Mouse (Mus musculus) embryonic facial prominence, embryonic 13.5 days (tissue): ENCODE results near the gene Hspa5. TPM values are rescaled to one million over a fixed set of nuclear protein-coding genes. Genes with fewer than 3 reads are reported as not detected.
"Not testable (repeated sequence)": the region's sequence is repeated elsewhere in the genome, so short reads cannot be mapped to it uniquely, and the experiment has no call there.

Experiments used
- ATAC-seq: fragments of 200-750 bp; cut with Nextera tagmentation; 2 replicates; pipeline ENCODE4 v1.8.0; 2017; ENCODE audit warnings: low read depth; ENCODE audit not compliant: insufficient number of reproducible peaks, insufficient read depth, low FRiP score, low TSS enrichment
- H3K27ac ChIP-seq: fragments of 300-500 bp; sonication (generic); 2 replicates; pipeline ENCODE4 v1.5.1; 2015; ENCODE audit warnings: moderate library complexity, mild to moderate bottlenecking, inconsistent platforms
- H3K27me3 ChIP-seq: fragments of 300-500 bp; sonication (generic); 2 replicates; pipeline ENCODE4 v1.6.1; 2015; ENCODE audit warnings: mild to moderate bottlenecking, inconsistent platforms
- H3K36me3 ChIP-seq: fragments of 300-500 bp; sonication (generic); 2 replicates; pipeline ENCODE4 v1.6.1; 2015; ENCODE audit warnings: mild to moderate bottlenecking, inconsistent platforms
- H3K4me1 ChIP-seq: fragments of 300-500 bp; sonication (generic); 2 replicates; pipeline ENCODE4 v1.6.1; 2015; ENCODE audit warnings: inconsistent platforms
- H3K4me2 ChIP-seq: fragments of 300-500 bp; sonication (generic); 2 replicates; pipeline ENCODE4 v1.6.1; 2015; ENCODE audit warnings: moderate library complexity, mild to moderate bottlenecking, inconsistent platforms
- H3K4me3 ChIP-seq: fragments of 300-500 bp; sonication (generic); 2 replicates; pipeline ENCODE4 v1.5.1; 2015; ENCODE audit warnings: mild to moderate bottlenecking, inconsistent platforms
- H3K9ac ChIP-seq: fragments of 300-500 bp; sonication (generic); 2 replicates; pipeline ENCODE4 v1.6.1; 2015; ENCODE audit warnings: mild to moderate bottlenecking, inconsistent platforms
- H3K9me3 ChIP-seq: fragments of 300-500 bp; sonication (generic); 2 replicates; pipeline ENCODE4 v1.6.1; 2016; ENCODE audit warnings: inconsistent platforms
- WGBS: fragments of 180-500 bp; shearing (Covaris S2); methylation state at CpG from one replicate; pipeline ENCODE4 v1.1.7; 2015; ENCODE audit warnings: mixed read lengths; 5-methylcytosine and 5-hydroxymethylcytosine counted together
- polyA plus RNA-seq: library from polyadenylated mRNA; unstranded; fragments of >200 nt; fragmentation: Nextera tagmentation; extraction: Ambion mirVana; gene quantifications from 2 replicates; pipeline ENCODE4 v1.2.1, GENCODE M21; 2015

Hspa5 gene
- polyA plus RNA-seq, 1 experiment from 2014 or later: 753 TPM

- no peak for ATAC-seq
- Histone ChIP-seq H3K27ac (no peak overlapping the region), H3K9ac (no peak overlapping the region), H3K27me3 (no peaks in the 10 kb centered on the region), H3K9me3 (no peaks in the 10 kb centered on the region), H3K4me1 (peaks cover 16% of the 10 kb centered on the region), H3K4me2 (no peak overlapping the region), H3K36me3 (0 out of 2 replicates have a peak, but pooled peaks cover 4% of the 10 kb centered on the region), H3K4me3 (no peak overlapping the region)
- WGBS: 84% methylated on average over 2 of the region's 2 CpGs
These were observed 21.5 kb upstream of the Hspa5 start for GRCm38 (mm10) chr2:34750245-34750644.

GRCm38 (mm10) chr2:34753811-34754550 lies 17.8 kb upstream of the Hspa5 start:
- Histone ChIP-seq H3K4me3 (peak overlapping the region; percentile 94), H3K27me3 (no peaks in the 10 kb centered on the region), H3K4me1 (peaks cover 18% of the 10 kb centered on the region), H3K4me2 (peak overlapping the region; percentile 67), H3K9ac (peak overlapping the region; percentile 97), H3K9me3 (no peaks in the 10 kb centered on the region), H3K36me3 (no peaks in the 10 kb centered on the region), H3K27ac (peak overlapping the region; percentile 92)
- under 1% methylated on average over 101 of the region's 106 CpGs for WGBS
- ATAC-seq: peak; percentile 89

GRCm38 (mm10) chr2:34754551-34755358 lies 17.0 kb upstream of the Hspa5 start, which contains the start of gene Gapvd1:
TSS of gene Gapvd1 (minus strand) at chr2:34755232.
- H3K9me3 ChIP-seq: no peaks in the 10 kb centered on the region
- no peaks in the 10 kb centered on the region for H3K36me3 ChIP-seq
- H3K9ac ChIP-seq: peak within 1 kb of the TSS; percentile 97
- H3K4me2 ChIP-seq: peak within 1 kb of the TSS; percentile 67
- peak within 1 kb of the TSS; percentile 94 for H3K4me3 ChIP-seq
- 1% methylated on average over 14 of the region's 14 CpGs for WGBS
- H3K4me1 ChIP-seq: peaks cover 18% of the 10 kb centered on the region
- H3K27me3 ChIP-seq: no peaks in the 10 kb centered on the region
- ATAC-seq: no peak
- H3K27ac ChIP-seq: peak within 1 kb of the TSS; percentile 92

GRCm38 (mm10) chr2:34757341-34757740 lies 14.4 kb upstream of the Hspa5 start:
- Histone ChIP-seq H3K9me3 (no peaks in the 10 kb centered on the region), H3K36me3 (no peaks in the 10 kb centered on the region), H3K27me3 (no peaks in the 10 kb centered on the region), H3K27ac (no peak overlapping the region), H3K4me1 (peaks cover 12% of the 10 kb centered on the region), H3K4me2 (no peak overlapping the region), H3K4me3 (no peak overlapping the region), H3K9ac (no peak overlapping the region)
- no peak for ATAC-seq
- 74% methylated on average over 1 of the region's 1 CpGs for whole genome bisulfite sequencing

- ATAC-seq, H3K4me3 ChIP-seq, H3K27me3 ChIP-seq, H3K4me1 ChIP-seq, H3K36me3 ChIP-seq, H3K9me3 ChIP-seq, H3K9ac ChIP-seq, H3K27ac ChIP-seq, H3K4me2 ChIP-seq: not testable (repeated sequence)
- 89% methylated on average over 5 of the region's 5 CpGs for WGBS
These were observed 10.5 kb upstream of the Hspa5 start for GRCm38 (mm10) chr2:34761272-34761671.

GRCm38 (mm10) chr2:34762174-34762573 lies 9.6 kb upstream of the Hspa5 start:
- Histone ChIP-seq H3K9ac (no peak overlapping the region), H3K4me2 (no peak overlapping the region), H3K27ac (no peak overlapping the region), H3K4me3 (no peak overlapping the region), H3K4me1 (no peaks in the 10 kb centered on the region), H3K36me3 (no peaks in the 10 kb centered on the region), H3K9me3 (no peaks in the 10 kb centered on the region), H3K27me3 (no peaks in the 10 kb centered on the region)
- 89% methylated on average over 2 of the region's 2 CpGs for WGBS
- no peak for ATAC-seq

GRCm38 (mm10) chr2:34762872-34763271 lies 8.9 kb upstream of the Hspa5 start:
- 59% methylated on average over 2 of the region's 2 CpGs for WGBS
- no peak overlapping the region for H3K4me3 ChIP-seq
- no peaks in the 10 kb centered on the region for H3K27me3 ChIP-seq
- no peak overlapping the region for H3K9ac ChIP-seq
- no peak overlapping the region for H3K4me2 ChIP-seq
- no peaks in the 10 kb centered on the region for H3K36me3 ChIP-seq
- H3K9me3 ChIP-seq: no peaks in the 10 kb centered on the region
- no peaks in the 10 kb centered on the region for H3K4me1 ChIP-seq
- ATAC-seq: no peak
- no peak overlapping the region for H3K27ac ChIP-seq

- ATAC-seq: no peak
- Histone ChIP-seq H3K9ac (no peak overlapping the region), H3K27me3 (no peaks in the 10 kb centered on the region), H3K4me1 (no peaks in the 10 kb centered on the region), H3K27ac (no peak overlapping the region), H3K4me2 (no peak overlapping the region), H3K9me3 (no peaks in the 10 kb centered on the region), H3K36me3 (no peaks in the 10 kb centered on the region), H3K4me3 (no peak overlapping the region)
- 72% methylated on average over 9 of the region's 12 CpGs for WGBS
These were observed 7.0 kb upstream of the Hspa5 start for GRCm38 (mm10) chr2:34764801-34765200.

GRCm38 (mm10) chr2:34770049-34770448 lies 1.7 kb upstream of the Hspa5 start:
- no peak overlapping the region for H3K27ac ChIP-seq
- 94% methylated on average over 2 of the region's 2 CpGs for WGBS
- no peak for ATAC-seq

GRCm38 (mm10) chr2:34770951-34771350 lies 819 bp upstream of the Hspa5 start:
- peak overlapping the region; percentile 93 for H3K9ac ChIP-seq
- peak overlapping the region; percentile 71 for H3K4me2 ChIP-seq
- peaks cover 31% of the 10 kb centered on the region for H3K36me3 ChIP-seq
- H3K27ac ChIP-seq: peak overlapping the region; percentile 88
- WGBS: 4% methylated on average over 6 of the region's 6 CpGs
- peaks cover 32% of the 10 kb centered on the region for H3K4me1 ChIP-seq
- no peak for ATAC-seq
- H3K4me3 ChIP-seq: peak overlapping the region; percentile 94
- H3K27me3 ChIP-seq: no peaks in the 10 kb centered on the region
- no peaks in the 10 kb centered on the region for H3K9me3 ChIP-seq

More at GRCm38 (mm10) chr2:34770049-34770448, 1.7 kb upstream of the Hspa5 start:
- Histone ChIP-seq H3K27me3 (no peaks in the 10 kb centered on the region), H3K9ac (no peak overlapping the region; the same call in 1 of the 2 replicates), H3K4me2 (peak overlapping the region; percentile 71; the same call in 1 of the 2 replicates), H3K4me3 (peak overlapping the region; percentile 94; the same call in 1 of the 2 replicates), H3K9me3 (no peaks in the 10 kb centered on the region), H3K4me1 (peaks cover 25% of the 10 kb centered on the region), H3K36me3 (peaks cover 23% of the 10 kb centered on the region)

- peaks cover 45% of the 10 kb centered on the region for H3K4me1 ChIP-seq
- WGBS: 3% methylated on average over 50 of the region's 50 CpGs
- ATAC-seq: 0 out of 2 replicates have a peak, but pooled peaks have one; percentile 44
- no peaks in the 10 kb centered on the region for H3K9me3 ChIP-seq
- peak overlapping the region; percentile 94 for H3K4me3 ChIP-seq
- H3K27ac ChIP-seq: peak overlapping the region; percentile 89
- no peaks in the 10 kb centered on the region for H3K27me3 ChIP-seq
- peaks cover 47% of the 10 kb centered on the region for H3K36me3 ChIP-seq
- H3K9ac ChIP-seq: peak overlapping the region; percentile 97
- peak overlapping the region; percentile 71 for H3K4me2 ChIP-seq
These were observed 774 bp downstream of the Hspa5 start for GRCm38 (mm10) chr2:34772252-34773235.
